Mouse (Mus musculus) forebrain, embryonic 14.5 days (tissue): ENCODE results near the gene Cit. TPM values are rescaled to one million over a fixed set of nuclear protein-coding genes. Genes with fewer than 3 reads are reported as not detected.

Experiments used
- ATAC-seq: fragments of 200-750 bp; cut with Nextera tagmentation; 2 replicates; pipeline ENCODE4 v1.8.0; 2017; ENCODE audit warnings: mild to moderate bottlenecking, moderate library complexity
- DNase-seq: peaks from one replicate; pipeline ENCODE4 v3.0.0-alpha.2; 2015; ENCODE audit warnings: low spot score
- H3K27ac ChIP-seq: fragments of 300-500 bp; sonication (generic); 2 replicates; pipeline ENCODE4 v1.5.1; 2014; ENCODE audit warnings: low read depth, mild to moderate bottlenecking, control low read depth, low read length, moderate library complexity
- H3K27me3 ChIP-seq: fragments of 300-500 bp; sonication (generic); replicated peaks from 2 replicates; pipeline ENCODE4 v1.6.1; 2014; ENCODE audit warnings: low read length, control low read depth, mixed read lengths; ENCODE audit not compliant: control insufficient read depth, insufficient read depth
- H3K36me3 ChIP-seq: fragments of 300-500 bp; sonication (generic); 2 replicates; pipeline ENCODE4 v1.6.1; 2014; ENCODE audit warnings: low read length, control low read depth; ENCODE audit not compliant: control insufficient read depth, insufficient read depth
- H3K4me1 ChIP-seq: fragments of 300-500 bp; sonication (generic); 2 replicates; pipeline ENCODE4 v1.6.1; 2014; ENCODE audit warnings: antibody characterized with exemption, low read length, control low read depth; ENCODE audit not compliant: control insufficient read depth, insufficient read depth
- H3K4me2 ChIP-seq: fragments of 300-500 bp; sonication (generic); 2 replicates; pipeline ENCODE4 v1.6.1; 2014; ENCODE audit warnings: mild to moderate bottlenecking, control low read depth, low read length
- H3K4me3 ChIP-seq: fragments of 300-500 bp; sonication (generic); 2 replicates; pipeline ENCODE4 v1.5.1; 2014; ENCODE audit warnings: low read depth, low read length, control low read depth
- H3K9ac ChIP-seq: fragments of 300-500 bp; sonication (generic); 2 replicates; pipeline ENCODE4 v1.6.1; 2014; ENCODE audit warnings: mild to moderate bottlenecking, low read length, control low read depth, moderate library complexity
- H3K9me3 ChIP-seq: fragments of 300-500 bp; sonication (generic); replicated peaks from 2 replicates; pipeline ENCODE4 v1.6.1; 2016; ENCODE audit warnings: low read length, control low read depth, mixed read lengths; ENCODE audit not compliant: control insufficient read depth
- WGBS: fragments of 180-500 bp; shearing (Covaris S2); extraction: QIAGEN DNeasy Blood & Tissue Kit; methylation state at CpG from one replicate; pipeline ENCODE4 v1.1.7; 2014; 5-methylcytosine and 5-hydroxymethylcytosine counted together
- polyA plus RNA-seq: library from polyadenylated mRNA; unstranded; fragments of >200 nt; fragmentation: Nextera tagmentation; extraction: Ambion mirVana; gene quantifications from 2 replicates; pipeline ENCODE4 v1.2.1, GENCODE M21; 2014

The Cit gene
- polyA plus RNA-seq, 1 experiment from 2014 or later, result 9.1 TPM

- Histone ChIP-seq H3K36me3 (peaks cover 28% of the 10 kb centered on the region), H3K9ac (no peak overlapping the region), H3K27ac (no peak overlapping the region), H3K4me1 (no peaks in the 10 kb centered on the region), H3K4me2 (no peak overlapping the region), H3K4me3 (no peak overlapping the region), H3K27me3 (no peaks in the 10 kb centered on the region), H3K9me3 (no peaks in the 10 kb centered on the region)
- no peak for DNase-seq
- WGBS, result 84% methylated on average over 9 of the region's 9 CpGs
- ATAC-seq, result no peak
Measured at GRCm38 (mm10) chr5:115859461-115859860, 14.4 kb downstream of the Cit start.

DNA sequence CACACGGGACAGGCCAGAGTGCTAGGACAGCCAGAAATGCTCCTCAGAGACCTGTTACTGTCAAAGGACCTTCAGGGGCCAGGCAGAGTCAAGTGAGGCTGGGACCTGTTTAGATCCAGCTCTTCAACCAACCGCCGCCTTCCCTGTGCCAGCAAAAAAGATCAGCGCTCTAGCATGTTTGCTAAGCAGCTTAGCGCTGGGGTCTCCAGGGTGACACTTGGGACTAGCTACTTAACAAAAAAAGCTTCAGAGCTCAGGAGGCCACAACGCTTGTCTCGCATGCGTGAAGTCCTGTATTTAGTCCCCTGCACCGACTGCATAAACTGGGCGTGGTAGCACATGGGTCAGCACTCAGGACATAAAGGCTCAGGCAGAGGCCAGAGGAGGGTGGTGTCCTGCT, 16.9 kb downstream of the Cit start:
- DNase-seq, result no peak
- H3K36me3 ChIP-seq, result peaks cover 24% of the 10 kb centered on the region

DNA sequence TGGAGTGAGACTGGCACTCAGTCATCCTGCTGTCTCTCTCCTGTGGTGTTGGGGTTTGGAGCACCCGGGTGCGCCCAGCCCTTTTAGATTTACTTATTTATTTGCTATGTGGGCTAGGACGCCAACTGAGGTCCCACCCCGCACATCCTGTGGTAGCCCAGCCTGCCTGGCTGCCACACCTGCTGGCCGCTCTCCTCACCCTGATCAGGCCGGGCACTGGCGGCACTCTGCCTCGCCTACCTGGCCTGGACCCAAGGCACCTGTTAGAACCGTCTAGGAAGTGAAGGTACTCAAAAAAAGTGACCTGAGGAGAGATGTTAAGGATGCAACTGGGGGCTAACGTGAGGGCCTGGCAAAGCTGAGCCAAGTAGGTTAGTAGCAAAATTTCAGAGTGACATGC, 17.4 kb downstream of the Cit start:
- no peaks in the 10 kb centered on the region for H3K27me3 ChIP-seq
- H3K36me3 ChIP-seq, result peaks cover 24% of the 10 kb centered on the region
- no peak overlapping the region for H3K4me3 ChIP-seq
- no peaks in the 10 kb centered on the region for H3K9me3 ChIP-seq
- H3K4me1 ChIP-seq, result no peaks in the 10 kb centered on the region
- H3K9ac ChIP-seq, result no peak overlapping the region
- H3K4me2 ChIP-seq, result no peak overlapping the region
- WGBS, result 89% methylated on average over 10 of the region's 10 CpGs
- no peak overlapping the region for H3K27ac ChIP-seq
- ATAC-seq (no peak), DNase-seq (no peak)

More for the DNA sequence above, 16.9 kb downstream of the Cit start:
- 88% methylated on average over 10 of the region's 10 CpGs for WGBS
- no peak overlapping the region for H3K4me2 ChIP-seq
- H3K27ac ChIP-seq, result no peak overlapping the region
- no peak overlapping the region for H3K9ac ChIP-seq
- no peaks in the 10 kb centered on the region for H3K27me3 ChIP-seq
- H3K4me1 ChIP-seq, result no peaks in the 10 kb centered on the region
- no peaks in the 10 kb centered on the region for H3K9me3 ChIP-seq
- no peak overlapping the region for H3K4me3 ChIP-seq
- no peak for ATAC-seq

GRCm38 (mm10) chr5:115866296-115866695, 21.2 kb downstream of the Cit start:
- 85% methylated on average over 11 of the region's 11 CpGs for WGBS
- no peaks in the 10 kb centered on the region for H3K27me3 ChIP-seq
- H3K9me3 ChIP-seq, result no peaks in the 10 kb centered on the region
- H3K4me3 ChIP-seq, result no peak overlapping the region
- no peak overlapping the region for H3K9ac ChIP-seq
- H3K4me1 ChIP-seq, result no peaks in the 10 kb centered on the region
- DNase-seq (peak; percentile 20), ATAC-seq (no peak)
- no peak overlapping the region for H3K27ac ChIP-seq
- H3K4me2 ChIP-seq, result no peak overlapping the region
- peaks cover 11% of the 10 kb centered on the region for H3K36me3 ChIP-seq

DNA sequence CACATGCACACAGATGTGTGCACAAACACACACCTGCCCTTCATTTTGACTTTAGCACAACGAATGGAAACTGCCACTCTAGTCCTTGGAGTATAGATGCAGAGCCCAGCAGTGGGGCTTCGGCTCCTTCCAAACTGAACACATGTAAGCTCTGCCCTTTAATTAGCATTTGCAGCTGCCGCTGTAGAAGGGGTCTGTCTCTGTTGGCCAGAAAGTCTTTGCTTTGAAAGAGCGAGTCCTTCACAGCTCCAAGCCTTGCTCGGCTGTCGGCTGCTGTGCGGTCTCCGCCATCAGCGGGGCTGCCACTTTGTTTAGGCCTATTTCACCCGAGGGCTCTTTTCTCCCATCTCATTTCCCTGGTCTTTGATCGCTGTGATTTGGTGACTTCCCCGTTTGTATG, 23.5 kb downstream of the Cit start:
- Histone ChIP-seq H3K4me3 (no peak overlapping the region), H3K27ac (peak overlapping the region; percentile 7; the same call in 1 of the 2 replicates), H3K4me2 (no peak overlapping the region), H3K4me1 (no peaks in the 10 kb centered on the region), H3K9ac (no peak overlapping the region), H3K36me3 (peaks cover 6% of the 10 kb centered on the region), H3K9me3 (no peaks in the 10 kb centered on the region), H3K27me3 (no peaks in the 10 kb centered on the region)
- DNase-seq (peak; percentile 44), ATAC-seq (no peak)
- WGBS, result 56% methylated on average over 12 of the region's 12 CpGs

DNA sequence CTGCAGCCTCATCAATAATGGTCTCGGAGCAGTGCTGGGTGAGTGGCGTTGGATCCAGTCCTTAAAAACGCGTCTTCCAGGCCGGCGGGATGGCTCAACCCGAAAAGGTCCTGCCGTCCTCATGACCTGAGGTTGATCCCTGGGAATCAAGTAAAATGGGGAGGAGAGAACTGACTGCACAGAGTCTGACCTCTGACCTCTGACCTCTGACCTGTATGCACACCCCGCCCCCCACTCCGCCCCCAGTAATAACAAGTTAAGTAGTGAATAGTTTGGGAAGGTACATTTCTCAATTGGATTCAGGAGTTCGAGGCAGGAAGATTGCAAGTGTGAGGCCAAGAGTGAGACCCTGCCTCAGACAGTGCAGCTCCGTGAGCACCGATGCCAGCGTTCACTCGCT, 24.1 kb downstream of the Cit start:
- no peak overlapping the region for H3K27ac ChIP-seq
- ATAC-seq, result no peak

GRCm38 (mm10) chr5:115871153-115871552, 26.1 kb downstream of the Cit start:
- ATAC-seq, result no peak
- 93% methylated on average over 10 of the region's 10 CpGs for WGBS
- peaks cover 18% of the 10 kb centered on the region; the same call in 1 of the 2 replicates for H3K36me3 ChIP-seq

More for the DNA sequence above, 24.1 kb downstream of the Cit start:
- no peak for DNase-seq
- Histone ChIP-seq H3K27me3 (no peaks in the 10 kb centered on the region), H3K4me1 (no peaks in the 10 kb centered on the region), H3K9ac (no peak overlapping the region), H3K4me3 (no peak overlapping the region), H3K9me3 (no peaks in the 10 kb centered on the region), H3K36me3 (peaks cover 4% of the 10 kb centered on the region; the same call in 1 of the 2 replicates), H3K4me2 (no peak overlapping the region)
- 85% methylated on average over 15 of the region's 15 CpGs for WGBS

DNA sequence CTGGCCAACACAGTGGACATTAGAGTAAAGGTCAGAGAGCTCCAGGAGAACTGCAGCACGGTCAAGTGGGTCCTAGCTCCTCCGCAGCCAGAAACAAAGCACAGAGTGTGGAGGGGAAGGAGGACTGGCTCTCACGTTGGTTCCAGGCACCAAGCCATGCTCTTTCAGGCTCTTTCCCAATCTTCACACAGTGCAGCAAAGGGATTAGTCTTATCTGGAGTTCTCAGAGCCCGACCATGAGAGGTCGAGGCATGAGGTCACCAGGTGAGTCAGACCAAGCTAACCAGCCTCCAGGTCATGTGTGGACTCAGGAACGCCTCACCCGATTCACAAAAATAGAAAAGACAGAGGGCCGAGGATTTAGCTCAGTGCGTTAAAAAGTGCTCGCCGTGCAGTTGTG, 27.0 kb downstream of the Cit start:
- no peak for ATAC-seq
- H3K9ac ChIP-seq, result no peak overlapping the region
- no peaks in the 10 kb centered on the region for H3K9me3 ChIP-seq
- peaks cover 18% of the 10 kb centered on the region; the same call in 1 of the 2 replicates for H3K36me3 ChIP-seq
- WGBS, result 90% methylated on average over 11 of the region's 11 CpGs
- H3K4me2 ChIP-seq, result no peak overlapping the region
- H3K4me1 ChIP-seq, result no peaks in the 10 kb centered on the region
- no peak overlapping the region for H3K4me3 ChIP-seq
- no peak overlapping the region for H3K27ac ChIP-seq
- H3K27me3 ChIP-seq, result no peaks in the 10 kb centered on the region
- DNase-seq, result no peak

More at GRCm38 (mm10) chr5:115871153-115871552, 26.1 kb downstream of the Cit start:
- H3K4me3 ChIP-seq, result no peak overlapping the region
- no peak for DNase-seq
- no peaks in the 10 kb centered on the region for H3K9me3 ChIP-seq
- H3K27me3 ChIP-seq, result no peaks in the 10 kb centered on the region
- H3K27ac ChIP-seq, result no peak overlapping the region
- H3K9ac ChIP-seq, result no peak overlapping the region
- no peaks in the 10 kb centered on the region for H3K4me1 ChIP-seq
- H3K4me2 ChIP-seq, result no peak overlapping the region

GRCm38 (mm10) chr5:115872956-115873355, 27.9 kb downstream of the Cit start:
- H3K36me3 ChIP-seq, result peaks cover 18% of the 10 kb centered on the region; the same call in 1 of the 2 replicates
- no peak overlapping the region for H3K9ac ChIP-seq
- no peak for DNase-seq
- no peak overlapping the region for H3K4me3 ChIP-seq
- no peaks in the 10 kb centered on the region for H3K27me3 ChIP-seq
- H3K4me1 ChIP-seq, result no peaks in the 10 kb centered on the region
- no peaks in the 10 kb centered on the region for H3K9me3 ChIP-seq
- WGBS, result 84% methylated on average over 4 of the region's 4 CpGs
- no peak overlapping the region for H3K4me2 ChIP-seq
- no peak for ATAC-seq
- H3K27ac ChIP-seq, result no peak overlapping the region
